ENCODE assay signal across 9 mouse cellular contexts in genomic region chr5:143470421-143471164, GRCm38 (mm10). TPM values are rescaled to one million over a fixed set of nuclear protein-coding genes. Genes with fewer than 3 reads are reported as not detected.
DNase-seq lines count a peak whose midpoint lies in the region; ATAC-seq and TF ChIP-seq lines count a peak whose summit lies in the region.
"Had no signal": no experiment of that assay in that cellular context is flagged by ENCODE, and none has a peak within 500 bp of the region (broad histone marks: within the 10 kb centered on the region; RNA-seq: fewer than 3 reads in every experiment).

No protein-coding gene starts in this region.

- no peaks in the 10 kb centered on the region for H3K9me3 ChIP-seq in midbrain, postnatal 0 days (ENCODE audit: low read length)
- H3K9me3 ChIP-seq in midbrain, embryonic 13.5 days, result no peaks in the 10 kb centered on the region
- no peaks in the 10 kb centered on the region for H3K9me3 ChIP-seq in embryonic facial prominence, embryonic 14.5 days (ENCODE audit: control insufficient read depth, low read length)
- no peaks in the 10 kb centered on the region for H3K9me3 ChIP-seq in hindbrain, embryonic 15.5 days
- no peaks in the 10 kb centered on the region for H3K9me3 ChIP-seq in lung, embryonic 16.5 days (ENCODE audit: control insufficient read depth, low read length)
- H3K9me3 ChIP-seq: embryonic facial prominence, embryonic 12.5 days had no signal

- no peak overlapping the region for H3K4me2 ChIP-seq in midbrain, postnatal 0 days (ENCODE audit: low read depth, low read length, poor library complexity, severe bottlenecking)
- no peak overlapping the region for H3K4me2 ChIP-seq in midbrain, embryonic 13.5 days (replicated peaks)
- H3K4me2 ChIP-seq in embryonic facial prominence, embryonic 14.5 days (ENCODE audit: low read depth, low read length), result no peak overlapping the region
- no peak overlapping the region for H3K4me2 ChIP-seq in hindbrain, embryonic 15.5 days
- H3K4me2 ChIP-seq in lung, embryonic 16.5 days (ENCODE audit: low read depth, low read length), result no peak overlapping the region
- H3K4me2 ChIP-seq: embryonic facial prominence, embryonic 12.5 days had no signal

- 75% methylated on average over 15 of the region's 15 CpGs for WGBS in midbrain, postnatal 0 days
- 92% methylated on average over 15 of the region's 15 CpGs for WGBS in midbrain, embryonic 13.5 days
- WGBS in embryonic facial prominence, embryonic 14.5 days, result 75% methylated on average over 15 of the region's 15 CpGs
- WGBS in hindbrain, embryonic 15.5 days, result 70% methylated on average over 15 of the region's 15 CpGs
- 54% methylated on average over 15 of the region's 15 CpGs for WGBS in lung, embryonic 16.5 days

- H3K9ac ChIP-seq in midbrain, postnatal 0 days (replicated peaks; ENCODE audit: low read length, poor library complexity, severe bottlenecking), result no peak overlapping the region
- H3K9ac ChIP-seq in midbrain, embryonic 13.5 days (replicated peaks), result no peak overlapping the region
- H3K9ac ChIP-seq in embryonic facial prominence, embryonic 14.5 days (ENCODE audit: low read depth, low read length), result no peak overlapping the region
- no peak overlapping the region for H3K9ac ChIP-seq in hindbrain, embryonic 15.5 days
- H3K9ac ChIP-seq in lung, embryonic 16.5 days (ENCODE audit: low read length), result no peak overlapping the region
- H3K9ac ChIP-seq: embryonic facial prominence, embryonic 12.5 days had no signal

- DNase-seq in adrenal gland, adult (ENCODE audit: inconsistent age in 2 of 2, low spot score in 1 of 2), result peak; percentile 42 to 70
- DNase-seq in adrenal gland, postnatal 25 days, result no peak
- peak; percentile 75 for DNase-seq in midbrain, postnatal 0 days (ENCODE audit: low spot score)
- peak; percentile 70 for DNase-seq in embryonic facial prominence, embryonic 14.5 days (ENCODE audit: low spot score)
- no peak for DNase-seq in ovary, postnatal 14 days (ENCODE audit: low spot score)

- H3K4me3 ChIP-seq in midbrain, postnatal 0 days (ENCODE audit: low read depth, low read length), result no peak overlapping the region
- no peak overlapping the region for H3K4me3 ChIP-seq in midbrain, embryonic 13.5 days (replicated peaks)
- H3K4me3 ChIP-seq in embryonic facial prominence, embryonic 14.5 days (ENCODE audit: low read depth, low read length), result no peak overlapping the region
- no peak overlapping the region for H3K4me3 ChIP-seq in hindbrain, embryonic 15.5 days
- no peak overlapping the region for H3K4me3 ChIP-seq in lung, embryonic 16.5 days (ENCODE audit: low read length)
- H3K4me3 ChIP-seq: embryonic facial prominence, embryonic 12.5 days had no signal

- peaks cover 47% of the 10 kb centered on the region for H3K36me3 ChIP-seq in midbrain, postnatal 0 days (ENCODE audit: insufficient read depth, low read length)
- H3K36me3 ChIP-seq in midbrain, embryonic 13.5 days, result peaks cover 82% of the 10 kb centered on the region
- H3K36me3 ChIP-seq in embryonic facial prominence, embryonic 14.5 days (ENCODE audit: control insufficient read depth, insufficient read depth, low read length), result peaks cover 31% of the 10 kb centered on the region; the same call in 1 of the 2 replicates
- H3K36me3 ChIP-seq in hindbrain, embryonic 15.5 days, result peaks cover 51% of the 10 kb centered on the region
- H3K36me3 ChIP-seq in lung, embryonic 16.5 days (ENCODE audit: control insufficient read depth, insufficient read depth, low read length), result peaks cover 6% of the 10 kb centered on the region

- no peak overlapping the region for H3K27ac ChIP-seq in midbrain, postnatal 0 days (ENCODE audit: low read depth, low read length)
- H3K27ac ChIP-seq in midbrain, embryonic 13.5 days, result no peak overlapping the region
- H3K27ac ChIP-seq in embryonic facial prominence, embryonic 14.5 days (replicated peaks; ENCODE audit: low read depth, low read length), result peak overlapping the region; percentile 61; the same call in 1 of the 2 replicates
- 0 out of 2 replicates have a peak overlapping the region, but pooled peaks have one; percentile 9 for H3K27ac ChIP-seq in hindbrain, embryonic 15.5 days (replicated peaks)
- peak overlapping the region; percentile 71 for H3K27ac ChIP-seq in lung, embryonic 16.5 days (ENCODE audit: low read length)

- no peak for ATAC-seq in midbrain, postnatal 0 days (ENCODE audit: low FRiP score)
- no peak for ATAC-seq in midbrain, embryonic 13.5 days
- peak; percentile 26; the same call in 1 of the 2 replicates for ATAC-seq in embryonic facial prominence, embryonic 14.5 days (ENCODE audit: low read depth)
- ATAC-seq in hindbrain, embryonic 15.5 days (ENCODE audit: low FRiP score, low read depth), result no peak
- ATAC-seq in lung, embryonic 16.5 days (ENCODE audit: low read depth), result peak; percentile 79

- H3K4me1 ChIP-seq in midbrain, postnatal 0 days (ENCODE audit: insufficient read depth, low read length), result 0 out of 2 replicates have a peak, but pooled peaks cover 2% of the 10 kb centered on the region
- peaks cover 11% of the 10 kb centered on the region for H3K4me1 ChIP-seq in midbrain, embryonic 13.5 days (replicated peaks)
- no peaks in the 10 kb centered on the region for H3K4me1 ChIP-seq in embryonic facial prominence, embryonic 14.5 days (ENCODE audit: control insufficient read depth, insufficient read depth, low read length)
- H3K4me1 ChIP-seq in hindbrain, embryonic 15.5 days (replicated peaks), result peaks cover 6% of the 10 kb centered on the region
- H3K4me1 ChIP-seq in lung, embryonic 16.5 days (replicated peaks; ENCODE audit: control insufficient read depth, insufficient read depth, low read length), result no peaks in the 10 kb centered on the region; the same call in 1 of the 2 replicates
- H3K4me1 ChIP-seq: embryonic facial prominence, embryonic 12.5 days had no signal

- no peaks in the 10 kb centered on the region for H3K27me3 ChIP-seq in midbrain, postnatal 0 days (ENCODE audit: insufficient read depth, low read length)
- H3K27me3 ChIP-seq in midbrain, embryonic 13.5 days, result no peaks in the 10 kb centered on the region
- no peaks in the 10 kb centered on the region; the same call in 1 of the 2 replicates for H3K27me3 ChIP-seq in embryonic facial prominence, embryonic 14.5 days (replicated peaks; ENCODE audit: control insufficient read depth, insufficient read depth, low read length)
- H3K27me3 ChIP-seq in hindbrain, embryonic 15.5 days, result no peaks in the 10 kb centered on the region
- no peaks in the 10 kb centered on the region for H3K27me3 ChIP-seq in lung, embryonic 16.5 days (ENCODE audit: control insufficient read depth, insufficient read depth, low read depth, low read length)
- H3K27me3 ChIP-seq: embryonic facial prominence, embryonic 12.5 days had no signal

- TF ChIP-seq CTCF in midbrain, postnatal 0 days (IDR thresholded peaks at IDR 0.05), result no peak

RNA-seq across cellular contexts. Expression of gene Daglb, which starts 6.2 kb away (rescaled TPM):
- total RNA-seq in adrenal gland, postnatal 25 days (2021), result 18.7 and 21.9 TPM in 2 replicates
- 24.6 and 25.6 TPM in 2 replicates for total RNA-seq in midbrain, postnatal 0 days (2014; rRNA removed)
- polyA plus RNA-seq in midbrain, postnatal 0 days (2015; fragmentation: Nextera tagmentation; extraction: Ambion mirVana), result 21.3 and 22.8 TPM in 2 replicates
- polyA plus RNA-seq in midbrain, embryonic 13.5 days (2015; fragmentation: Nextera tagmentation; extraction: Ambion mirVana), result 16.9 and 17.5 TPM in 2 replicates
- polyA plus RNA-seq in embryonic facial prominence, embryonic 14.5 days (2014; fragmentation: Nextera tagmentation; extraction: Ambion mirVana), result 7.6 and 8.5 TPM in 2 replicates
- polyA plus RNA-seq in hindbrain, embryonic 15.5 days (2015; fragmentation: Nextera tagmentation; extraction: Ambion mirVana), result 20.7 and 21.4 TPM in 2 replicates
- 8.4 TPM in 2 replicates for polyA plus RNA-seq in lung, embryonic 16.5 days (2015; fragmentation: Nextera tagmentation; extraction: Ambion mirVana)

RNA-seq across cellular contexts. Expression of gene Rac1, which starts 57.2 kb away (rescaled TPM):
- total RNA-seq in adrenal gland, postnatal 25 days (2021), result 358 and 372 TPM in 2 replicates
- total RNA-seq in midbrain, postnatal 0 days (2014; rRNA removed), result 194 and 199 TPM in 2 replicates
- 441 and 451 TPM in 2 replicates for polyA plus RNA-seq in midbrain, postnatal 0 days (2015; fragmentation: Nextera tagmentation; extraction: Ambion mirVana)
- 334 and 373 TPM in 2 replicates for polyA plus RNA-seq in midbrain, embryonic 13.5 days (2015; fragmentation: Nextera tagmentation; extraction: Ambion mirVana)
- polyA plus RNA-seq in embryonic facial prominence, embryonic 14.5 days (2014; fragmentation: Nextera tagmentation; extraction: Ambion mirVana), result 527 and 534 TPM in 2 replicates
- 404 and 446 TPM in 2 replicates for polyA plus RNA-seq in hindbrain, embryonic 15.5 days (2015; fragmentation: Nextera tagmentation; extraction: Ambion mirVana)
- polyA plus RNA-seq in lung, embryonic 16.5 days (2015; fragmentation: Nextera tagmentation; extraction: Ambion mirVana), result 329 and 475 TPM in 2 replicates

Comparison
In these comparisons a context has a peak if more than half of its experiments do, and no peak if none do; other contexts are left out.
1. DNase-seq: peak in adrenal gland, adult (2 of 2), midbrain, postnatal 0 days (single experiment) and embryonic facial prominence, embryonic 14.5 days (single experiment); none in adrenal gland, postnatal 25 days (single experiment) and ovary, postnatal 14 days (single experiment).
2. ATAC-seq: peak in embryonic facial prominence, embryonic 14.5 days (single experiment) and lung, embryonic 16.5 days (single experiment); none in midbrain, postnatal 0 days (single experiment), midbrain, embryonic 13.5 days (single experiment) and hindbrain, embryonic 15.5 days (single experiment).
3. H3K27ac ChIP-seq: peak in embryonic facial prominence, embryonic 14.5 days (single experiment), hindbrain, embryonic 15.5 days (single experiment) and lung, embryonic 16.5 days (single experiment); none in midbrain, postnatal 0 days (single experiment) and midbrain, embryonic 13.5 days (single experiment).